Mouse (Mus musculus): ENCODE data around the gene Golim4.

The Golim4 gene

GRCm38 (mm10) chr3:75925123-75925522, 31.6 kb downstream of the Golim4 start:
- no peak for DNase-seq (ENCODE audit: low spot score)

GRCm38 (mm10) chr3:75917770-75918503, 38.8 kb downstream of the Golim4 start:
- DNase-seq (ENCODE audit: low spot score) = no peak

- DNase-seq (ENCODE audit: low spot score) = no peak
Measured at GRCm38 (mm10) chr3:75912786-75913185, 44.0 kb downstream of the Golim4 start.

GRCm38 (mm10) chr3:75910768-75911167, 46.0 kb downstream of the Golim4 start:
- DNase-seq (ENCODE audit: low spot score) = no peak

- peak; percentile 75 for DNase-seq (ENCODE audit: low spot score)
Measured at GRCm38 (mm10) chr3:75910257-75910656, 46.5 kb downstream of the Golim4 start.

- peak; percentile 13 for DNase-seq (ENCODE audit: low spot score)
Measured at GRCm38 (mm10) chr3:75901903-75902598, 54.7 kb downstream of the Golim4 start.

GRCm38 (mm10) chr3:75895075-75895474, 61.7 kb downstream of the Golim4 start:
- no peak for DNase-seq (ENCODE audit: low spot score)

GRCm38 (mm10) chr3:75891581-75891980, 65.2 kb downstream of the Golim4 start:
- DNase-seq (ENCODE audit: low spot score) = no peak

- no peak for DNase-seq (ENCODE audit: low spot score)
Measured at GRCm38 (mm10) chr3:75889323-75889722, 67.4 kb downstream of the Golim4 start.

- DNase-seq (ENCODE audit: low spot score) = no peak
Measured at GRCm38 (mm10) chr3:75881582-75881981, 75.2 kb downstream of the Golim4 start.

GRCm38 (mm10) chr3:75879269-75879668, 77.5 kb downstream of the Golim4 start:
- no peak for DNase-seq (ENCODE audit: low spot score)

- DNase-seq (ENCODE audit: low spot score) = no peak
Measured at GRCm38 (mm10) chr3:75868886-75869285, 87.9 kb downstream of the Golim4 start.

- DNase-seq (ENCODE audit: low spot score) = peak; percentile 21
Measured at GRCm38 (mm10) chr3:75864203-75864602, 92.5 kb downstream of the Golim4 start.

GRCm38 (mm10) chr3:75861677-75862076, 95.1 kb downstream of the Golim4 start:
- peak; percentile 51 for DNase-seq (ENCODE audit: low spot score)

GRCm38 (mm10) chr3:75860760-75861159, 96.0 kb downstream of the Golim4 start:
- DNase-seq (ENCODE audit: low spot score) = no peak

- no peak for DNase-seq (ENCODE audit: low spot score)
Measured at GRCm38 (mm10) chr3:75835286-75835967, 121.3 kb downstream of the Golim4 start.

- no peak for DNase-seq (ENCODE audit: low spot score)
Measured at GRCm38 (mm10) chr3:75834827-75835226, 121.9 kb downstream of the Golim4 start.

Measured in retina, embryonic 14.5 days (tissue).